Mouse (Mus musculus) frontal cortex, adult (tissue): ENCODE results near the gene Trim58.
A peak's percentile ranks its signal among the peaks of the same experiment; 100 is the strongest.

ENCODE experiments used
- ATAC-seq: cut with Nextera tagmentation; 2 replicates; pipeline ENCODE4 v1.9.2; 2017; ENCODE audit warnings: mild to moderate bottlenecking, moderate library complexity, mixed read lengths; ENCODE audit not compliant: low TSS enrichment

Gene Trim58

DNA sequence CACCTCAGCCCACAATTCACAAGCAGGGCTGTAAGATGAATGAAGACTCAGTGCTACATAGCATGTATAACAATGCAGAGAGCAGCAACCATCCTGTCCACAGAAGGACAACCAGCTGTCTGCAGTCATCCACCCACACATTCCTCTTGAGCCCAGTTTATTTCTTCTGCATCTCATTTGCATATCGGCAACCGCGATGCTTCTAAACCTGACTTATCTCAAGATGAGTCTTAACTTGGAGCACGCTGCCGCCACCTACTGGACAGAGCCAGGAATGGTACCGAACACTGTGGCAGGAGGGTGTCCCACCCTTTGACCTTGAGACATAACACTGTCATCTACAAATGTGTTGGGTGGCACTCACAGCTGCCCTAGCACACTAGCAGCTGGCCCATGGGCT, 3.1 kb downstream of the Trim58 start:
- ATAC-seq: peak; percentile 55

DNA sequence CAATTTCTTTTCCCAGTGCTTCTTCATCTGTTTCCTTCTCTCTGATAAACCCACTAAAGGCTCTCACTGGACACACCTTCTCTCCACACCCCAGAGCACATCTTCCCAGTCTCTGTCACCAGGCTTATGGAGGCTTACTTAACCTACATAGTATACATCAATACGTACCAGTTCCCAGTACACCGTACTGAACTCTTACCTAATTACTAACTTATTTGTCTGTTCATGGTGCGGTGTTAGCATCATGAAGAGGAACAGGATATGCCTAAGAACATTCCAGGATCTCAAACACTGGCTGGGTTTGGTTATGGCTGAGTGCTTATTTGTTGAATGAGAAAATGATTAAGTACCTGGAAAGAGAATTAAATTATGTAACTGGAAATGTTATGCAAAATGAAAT, 14.9 kb downstream of the Trim58 start:
- no peak for ATAC-seq

DNA sequence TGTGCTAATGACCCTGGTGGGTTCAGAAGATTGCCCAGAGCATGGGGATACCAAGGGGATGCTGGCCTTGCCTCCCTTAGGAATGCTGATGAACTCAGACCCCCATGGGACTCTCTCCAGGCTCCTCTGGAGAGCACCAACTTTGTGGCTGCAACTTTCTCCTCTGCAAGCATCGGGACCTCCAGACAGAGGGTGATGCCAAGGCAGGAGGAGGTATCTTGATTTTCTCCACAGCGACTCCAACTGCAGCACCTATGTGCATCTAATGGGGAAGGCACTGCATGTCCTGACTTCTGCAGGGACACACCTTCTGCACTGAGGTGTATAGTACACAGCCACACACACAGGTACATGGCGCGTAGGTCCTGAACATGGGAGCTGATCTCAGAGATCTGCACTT, 18.3 kb downstream of the Trim58 start, which contains the start of gene Olfr322:
TSS of gene Olfr322 (plus strand) at position 187 of the 400 bp plus-strand sequence.
- ATAC-seq: no peak

DNA sequence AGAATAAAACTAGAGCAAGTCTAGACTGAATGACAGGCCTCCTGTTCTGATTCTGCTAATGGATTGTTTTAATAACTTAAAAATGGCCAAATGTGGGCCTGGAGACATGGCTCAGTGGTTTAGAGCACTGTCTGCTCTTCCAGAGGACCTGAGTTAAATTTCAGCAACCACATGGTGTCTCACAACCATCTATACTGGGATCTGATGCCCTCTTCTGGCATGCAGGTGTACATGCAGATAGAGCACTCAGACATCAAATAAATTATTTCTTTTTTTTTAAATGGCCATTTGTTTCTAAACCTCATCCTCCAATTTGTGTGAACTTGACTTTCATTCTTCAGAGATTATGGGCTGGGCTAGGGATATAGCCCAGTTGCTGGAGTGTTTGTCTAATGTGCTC, 29.0 kb downstream of the Trim58 start:
- ATAC-seq: no peak

DNA sequence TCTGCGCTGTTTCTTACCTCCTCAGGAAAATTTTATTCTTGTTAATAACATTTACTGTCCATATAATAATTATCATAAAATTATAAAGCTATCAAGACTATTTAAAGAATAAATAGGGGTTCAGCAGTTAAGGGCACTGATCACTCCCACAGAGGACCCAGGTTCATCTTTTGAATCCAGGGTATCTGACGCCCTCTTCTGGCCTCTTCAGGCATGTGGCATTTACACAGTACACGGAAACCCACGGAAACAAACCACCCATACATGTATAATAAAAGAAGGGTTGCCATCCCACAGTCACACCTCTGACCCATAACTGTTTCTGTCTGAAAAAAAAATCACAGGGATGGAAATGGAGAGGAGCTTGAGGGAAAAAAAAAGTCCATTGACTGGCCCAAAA, 31.6 kb downstream of the Trim58 start:
- ATAC-seq: no peak

DNA sequence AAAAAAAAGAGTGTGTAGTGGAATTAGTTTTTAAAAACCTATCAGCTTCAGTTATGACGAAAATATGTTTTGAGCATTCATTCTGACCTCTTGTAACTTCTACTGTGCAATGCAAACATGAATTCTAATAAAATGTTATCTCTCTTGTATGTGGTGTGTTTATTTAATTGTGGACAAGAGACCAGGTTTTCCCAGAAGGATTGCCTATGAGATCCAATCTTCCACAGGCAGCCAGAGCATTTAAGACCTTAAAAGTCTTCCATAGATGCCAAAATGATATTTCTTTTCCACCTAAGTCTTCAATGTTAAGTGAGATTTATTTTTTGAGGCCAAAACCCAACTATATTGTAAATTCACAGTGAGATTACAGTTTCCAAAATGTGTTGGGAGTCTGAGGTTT, 40.5 kb downstream of the Trim58 start, which contains the start of gene Olfr320:
TSS of gene Olfr320 (plus strand) at position 301 of the 400 bp plus-strand sequence.
- ATAC-seq: no peak

DNA sequence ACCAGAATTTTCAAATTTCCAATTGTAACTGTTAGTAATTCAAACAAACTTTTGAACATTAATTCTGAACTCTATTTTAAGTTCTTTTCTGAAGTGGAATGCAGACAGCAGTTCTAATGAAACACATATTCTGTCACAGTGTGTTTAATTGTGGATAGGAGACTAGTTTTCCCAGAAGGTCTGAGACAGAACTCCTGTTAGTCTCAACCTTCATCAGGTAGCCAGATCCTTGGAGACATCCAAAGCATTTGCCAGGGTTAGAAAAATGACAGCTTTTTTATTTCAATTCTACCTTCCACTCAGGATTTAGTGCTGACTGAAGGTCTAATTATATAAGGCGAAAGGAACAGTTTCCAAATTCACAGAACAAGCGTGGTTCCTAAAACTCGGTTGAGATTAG, 58.6 kb downstream of the Trim58 start, which contains the start of gene Olfr319:
TSS of gene Olfr319 (plus strand) at position 301 of the 400 bp plus-strand sequence.
- no peak for ATAC-seq
